Mouse (Mus musculus) megakaryocyte, embryonic 14.5 days (primary cell): ENCODE data around the gene Zim1. TPM values are rescaled to one million over a fixed set of nuclear protein-coding genes. Genes with fewer than 3 reads are reported as not detected.

Experiments used
- H3K27me3 ChIP-seq: replicated peaks from 2 replicates; pipeline ENCODE3; 2012; ENCODE audit warnings: inconsistent platforms
- H3K36me3 ChIP-seq: replicated peaks from 2 replicates; pipeline ENCODE3; 2012; ENCODE audit warnings: low read length, inconsistent platforms, mixed read lengths
- H3K4me1 ChIP-seq: 2 replicates; pipeline ENCODE4 v1.6.1; 2012; ENCODE audit warnings: inconsistent platforms
- H3K4me3 ChIP-seq: replicated peaks from 2 replicates; pipeline ENCODE3; 2012; ENCODE audit warnings: moderate library complexity, mild to moderate bottlenecking, inconsistent platforms
- H3K9me3 ChIP-seq: 2 replicates; pipeline ENCODE4 v1.6.1; 2012; ENCODE audit warnings: inconsistent platforms
- FLI1 ChIP-seq: IDR thresholded peaks from 2 replicates; pipeline ENCODE4 v1.6.1; 2012; ENCODE audit warnings: low read length, inconsistent platforms, mixed read lengths
- GATA1 ChIP-seq: IDR thresholded peaks from 3 replicates; pipeline ENCODE4 v1.6.1; 2012; ENCODE audit warnings: mixed read lengths, low read length, inconsistent platforms, borderline replicate concordance
- polyA plus RNA-seq: library from polyadenylated mRNA; stranded (reverse); fragments of >175 nt; gene quantifications from 2 replicates; pipeline ENCODE4 v1.2.3, GENCODE M21; 2012; ENCODE audit warnings: low replicate concordance; ENCODE audit not compliant: insufficient read depth

The Zim1 gene
- polyA plus RNA-seq, 1 experiment, result not detected

DNA sequence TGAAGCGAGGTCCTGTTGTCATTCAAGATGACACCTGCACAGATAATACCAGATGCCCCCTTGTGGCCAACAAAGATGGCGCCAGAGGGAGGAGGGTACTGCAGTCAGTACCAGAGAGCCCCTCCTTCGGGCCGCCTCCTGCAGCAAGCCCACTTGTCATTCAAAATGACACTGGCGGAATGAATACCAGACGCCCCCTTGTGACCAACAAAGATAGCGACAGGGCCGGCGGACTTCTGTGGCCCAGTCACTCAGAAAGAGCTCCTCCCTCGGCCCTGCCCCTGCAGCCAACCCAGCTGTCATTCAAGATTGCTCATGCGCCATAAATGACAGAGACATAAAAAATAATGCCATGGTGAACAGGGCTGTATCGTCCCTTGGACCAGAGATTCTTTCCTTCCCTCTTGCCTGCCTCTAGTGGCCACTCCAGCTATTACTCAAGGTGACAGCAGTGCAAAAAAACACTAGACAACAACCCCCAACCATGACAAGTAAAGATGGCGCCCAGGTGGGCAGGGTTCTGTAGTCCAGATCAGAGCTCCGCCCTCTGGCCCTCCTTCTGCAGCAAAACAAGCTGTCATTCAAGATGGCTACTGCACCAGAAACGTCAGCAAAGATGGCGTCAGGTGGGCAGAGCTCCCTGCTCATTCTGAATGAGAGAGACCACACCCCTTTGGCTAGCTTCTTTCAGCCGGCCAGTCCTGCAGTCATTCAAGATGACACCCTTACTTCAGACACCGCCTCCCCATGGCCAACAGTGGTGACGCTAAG lies 31.3 kb upstream of the Zim1 start:
- Histone ChIP-seq H3K36me3 (no peaks in the 10 kb centered on the region), H3K4me3 (peak overlapping the region; percentile 57), H3K4me1 (peaks cover 15% of the 10 kb centered on the region), H3K27me3 (peaks cover 19% of the 10 kb centered on the region), H3K9me3 (peaks cover 55% of the 10 kb centered on the region)
- TF ChIP-seq FLI1 (no peak), GATA1 (no peak)

DNA sequence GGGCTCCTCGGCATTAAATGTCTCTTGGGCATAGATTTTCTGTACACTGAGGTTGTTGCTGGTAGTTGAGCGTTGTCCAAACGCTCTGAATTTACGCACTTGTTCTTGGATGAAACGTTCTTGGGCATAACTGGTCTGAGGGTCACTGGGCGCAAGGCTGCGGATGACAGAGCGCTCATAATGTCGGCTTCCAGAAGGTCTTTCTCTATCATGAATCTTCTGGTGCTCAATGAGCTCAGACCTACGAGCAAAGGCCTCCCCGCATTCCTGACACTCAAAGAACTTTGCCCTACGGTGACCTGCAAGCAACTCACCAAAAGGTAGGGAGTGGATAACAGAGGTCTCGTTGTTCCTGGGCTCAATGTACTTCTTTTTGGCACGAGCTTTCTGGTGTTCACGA lies 13.1 kb upstream of the Zim1 start:
- peaks cover 53% of the 10 kb centered on the region for H3K9me3 ChIP-seq
- no peaks in the 10 kb centered on the region for H3K4me1 ChIP-seq
- no peak for TF ChIP-seq GATA1
- TF ChIP-seq FLI1, result no peak
- no peaks in the 10 kb centered on the region for H3K27me3 ChIP-seq
- no peaks in the 10 kb centered on the region for H3K36me3 ChIP-seq
- no peak overlapping the region for H3K4me3 ChIP-seq

DNA sequence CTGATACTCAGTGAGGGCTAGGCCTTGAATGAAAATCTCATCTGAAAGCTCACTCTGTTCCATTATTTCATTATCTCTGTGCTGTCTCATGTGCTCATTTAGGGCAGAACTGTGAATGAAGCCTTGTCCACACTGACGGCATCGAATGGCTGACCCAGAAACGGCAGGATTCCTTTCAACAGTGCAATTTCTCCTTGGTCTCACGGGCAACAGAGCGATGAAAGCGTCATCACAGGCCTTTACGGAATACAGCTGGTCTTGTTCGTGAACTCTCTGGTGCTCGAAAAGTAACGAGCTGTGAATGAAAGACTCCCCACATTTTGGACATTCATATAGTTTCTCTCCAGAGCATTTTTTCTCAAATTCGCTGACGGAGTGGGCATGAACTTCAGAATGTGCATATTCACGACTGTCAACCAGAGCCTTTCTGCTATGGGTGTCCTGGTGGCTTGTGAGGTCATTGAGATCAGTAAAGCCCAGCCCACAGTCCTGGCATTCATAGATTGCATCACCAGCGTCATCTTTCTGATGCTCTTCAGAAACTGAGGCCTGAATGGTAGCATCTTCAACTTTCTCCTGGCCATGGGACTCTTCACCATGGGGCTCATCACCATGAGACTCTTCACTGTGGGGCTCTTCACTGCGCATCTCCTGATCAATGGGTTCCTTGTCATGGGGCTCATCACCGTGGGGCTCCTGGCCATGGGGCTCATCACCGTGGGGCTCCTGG lies 12.4 kb upstream of the Zim1 start:
- no peaks in the 10 kb centered on the region for H3K27me3 ChIP-seq
- no peak for TF ChIP-seq GATA1
- TF ChIP-seq FLI1, result no peak
- H3K4me1 ChIP-seq, result no peaks in the 10 kb centered on the region
- no peaks in the 10 kb centered on the region for H3K36me3 ChIP-seq
- H3K4me3 ChIP-seq, result no peak overlapping the region
- peaks cover 53% of the 10 kb centered on the region for H3K9me3 ChIP-seq

DNA sequence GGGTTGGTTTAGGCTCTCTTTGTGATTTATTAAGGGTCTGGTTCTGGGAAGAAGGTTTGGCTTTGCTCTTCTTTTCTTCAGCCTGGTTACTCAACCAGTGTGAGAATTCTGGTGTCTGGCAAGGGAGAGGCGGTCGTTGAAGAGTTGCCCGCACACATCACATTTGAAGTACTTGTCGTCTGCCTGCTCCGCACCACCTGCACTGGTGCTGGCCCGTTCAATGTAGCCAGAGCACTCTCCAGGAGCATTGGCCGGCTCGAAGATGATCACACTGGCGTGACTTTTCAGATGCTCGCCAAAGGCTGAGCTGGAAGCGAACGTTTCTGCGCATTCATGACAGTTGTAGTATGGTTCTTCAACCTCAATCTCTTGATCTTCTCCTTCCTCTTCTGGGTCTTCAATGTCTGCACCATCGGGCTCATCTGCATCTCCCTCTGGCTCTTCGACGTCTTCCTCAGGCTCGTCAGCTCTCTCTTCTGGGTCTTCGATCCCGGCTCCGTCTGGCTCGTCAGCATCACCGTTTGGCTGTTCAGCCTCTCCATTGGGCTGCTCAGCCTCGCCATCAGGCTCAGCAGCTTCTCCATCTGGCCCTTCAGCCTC lies 11.3 kb upstream of the Zim1 start:
- Histone ChIP-seq H3K27me3 (no peaks in the 10 kb centered on the region), H3K9me3 (peaks cover 49% of the 10 kb centered on the region)
- TF ChIP-seq FLI1 (no peak), GATA1 (no peak)

DNA sequence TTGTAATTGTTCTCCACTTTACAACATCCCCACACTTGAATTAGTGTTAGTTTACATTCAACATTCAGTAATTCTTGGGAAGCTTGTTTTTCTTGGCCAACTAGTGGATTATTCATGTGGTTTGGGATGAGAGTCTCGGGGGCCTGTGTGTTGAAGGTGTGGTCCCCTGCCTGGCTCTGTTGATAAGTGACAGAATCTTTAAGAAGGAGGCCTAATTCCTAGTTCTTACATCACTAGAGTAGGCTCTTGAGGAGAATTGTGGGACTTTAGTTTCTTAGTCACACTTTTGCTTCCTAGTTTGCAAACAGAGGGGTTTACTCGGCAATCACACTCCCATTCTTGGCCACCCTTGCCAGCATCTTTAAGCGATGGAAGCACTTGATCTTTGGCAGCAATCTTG lies 3.0 kb upstream of the Zim1 start:
- peaks cover 28% of the 10 kb centered on the region for H3K9me3 ChIP-seq
- H3K36me3 ChIP-seq, result no peaks in the 10 kb centered on the region
- H3K4me1 ChIP-seq, result no peaks in the 10 kb centered on the region
- TF ChIP-seq GATA1 (no peak), FLI1 (no peak)
- no peaks in the 10 kb centered on the region for H3K27me3 ChIP-seq
- no peak overlapping the region for H3K4me3 ChIP-seq

More for the DNA sequence above, 11.3 kb upstream of the Zim1 start:
- Histone ChIP-seq H3K4me1 (no peaks in the 10 kb centered on the region), H3K36me3 (no peaks in the 10 kb centered on the region), H3K4me3 (no peak overlapping the region)

DNA sequence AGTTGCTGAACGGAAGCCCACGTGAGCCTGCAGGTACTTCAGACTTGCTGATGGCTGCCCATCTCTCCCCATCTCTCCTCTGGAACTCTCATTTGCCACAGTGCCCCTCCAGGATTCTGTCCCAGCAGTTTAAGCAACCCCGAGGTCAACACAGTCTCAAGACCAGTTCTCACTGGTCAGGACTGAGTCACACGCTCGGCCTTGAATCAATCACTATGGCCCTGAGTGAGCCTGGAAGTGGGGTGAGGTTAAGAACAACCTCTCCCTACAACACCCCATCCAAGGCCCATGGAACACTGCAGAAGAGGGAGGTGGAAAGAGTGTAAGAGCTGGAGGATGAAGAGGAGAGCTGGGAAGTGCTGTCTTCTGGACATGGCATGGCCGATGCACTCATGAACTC lies 10.7 kb downstream of the Zim1 start:
- H3K9me3 ChIP-seq, result peaks cover 30% of the 10 kb centered on the region
- H3K4me3 ChIP-seq, result no peak overlapping the region
- no peaks in the 10 kb centered on the region for H3K27me3 ChIP-seq
- H3K36me3 ChIP-seq, result no peaks in the 10 kb centered on the region
- H3K4me1 ChIP-seq, result no peaks in the 10 kb centered on the region
- no peak for TF ChIP-seq FLI1
- no peak for TF ChIP-seq GATA1

DNA sequence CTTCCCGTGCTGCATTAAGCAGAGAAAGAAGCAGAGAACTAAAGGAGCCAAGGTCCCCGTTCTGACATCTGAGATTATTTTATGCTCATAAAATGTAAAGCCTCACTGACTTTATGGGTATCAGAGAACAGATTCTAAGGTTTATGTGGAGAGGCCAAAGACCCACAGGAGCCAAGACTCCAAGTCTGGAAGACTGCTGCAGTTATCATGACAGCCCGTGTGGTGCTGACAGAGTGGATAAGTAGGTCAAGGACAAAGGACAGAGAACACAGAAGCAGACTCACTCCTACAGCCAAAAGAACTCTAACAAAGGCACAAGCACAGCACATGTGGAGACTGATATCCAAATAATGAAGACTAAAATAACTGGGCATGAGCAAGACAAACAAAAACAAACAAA lies 29.5 kb downstream of the Zim1 start:
- Histone ChIP-seq H3K4me3 (no peak overlapping the region), H3K36me3 (no peaks in the 10 kb centered on the region), H3K9me3 (peaks cover 35% of the 10 kb centered on the region), H3K27me3 (no peaks in the 10 kb centered on the region), H3K4me1 (no peaks in the 10 kb centered on the region)
- TF ChIP-seq GATA1 (no peak), FLI1 (no peak)

DNA sequence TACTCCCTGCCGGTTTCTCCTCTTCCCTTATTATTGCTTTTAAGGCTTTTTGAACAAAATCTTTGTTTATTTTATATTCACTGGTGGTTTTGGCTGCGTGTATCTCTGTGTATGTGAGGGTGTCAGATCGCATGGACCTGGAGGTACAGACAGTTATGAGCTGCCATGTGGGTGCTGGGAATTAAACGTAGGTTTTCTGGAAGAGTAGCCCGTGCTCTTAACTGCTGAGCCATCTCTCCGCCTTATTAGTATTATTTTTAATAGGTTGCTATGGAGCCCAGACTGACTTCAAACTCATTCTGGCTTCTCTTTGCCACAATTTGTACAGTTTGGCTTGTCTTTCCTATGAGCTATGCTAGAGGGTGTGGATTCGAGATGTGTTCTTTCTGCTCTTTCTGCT lies 32.8 kb downstream of the Zim1 start:
- TF ChIP-seq FLI1 (no peak), GATA1 (no peak)
- H3K27me3 ChIP-seq, result no peaks in the 10 kb centered on the region
- H3K4me3 ChIP-seq, result no peak overlapping the region
- peaks cover 21% of the 10 kb centered on the region; the same call in 1 of the 2 replicates for H3K9me3 ChIP-seq
- H3K36me3 ChIP-seq, result no peaks in the 10 kb centered on the region
- H3K4me1 ChIP-seq, result no peaks in the 10 kb centered on the region

DNA sequence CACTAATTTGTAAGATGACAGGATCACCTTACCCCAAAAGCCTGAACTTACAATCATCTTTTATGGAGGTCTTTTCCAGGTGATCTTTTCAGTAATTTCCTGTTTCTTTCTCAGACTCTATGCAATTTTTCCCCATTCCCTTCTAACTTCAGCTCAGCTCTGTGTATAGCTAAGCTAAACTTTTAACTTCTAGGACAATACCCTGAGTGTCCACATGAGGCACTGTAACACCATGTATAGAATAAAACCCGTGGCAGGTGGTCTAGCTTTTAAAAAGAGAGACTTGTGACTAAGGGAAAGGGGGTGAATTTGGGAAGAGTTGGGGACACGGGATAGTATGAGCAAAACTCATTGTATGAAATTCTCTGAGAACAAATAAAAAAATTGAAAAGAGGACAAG lies 36.6 kb downstream of the Zim1 start:
- no peaks in the 10 kb centered on the region for H3K4me1 ChIP-seq
- no peaks in the 10 kb centered on the region for H3K36me3 ChIP-seq
- H3K27me3 ChIP-seq, result no peaks in the 10 kb centered on the region
- no peak overlapping the region for H3K4me3 ChIP-seq
- peaks cover 12% of the 10 kb centered on the region; the same call in 1 of the 2 replicates for H3K9me3 ChIP-seq
- TF ChIP-seq GATA1 (no peak), FLI1 (no peak)

DNA sequence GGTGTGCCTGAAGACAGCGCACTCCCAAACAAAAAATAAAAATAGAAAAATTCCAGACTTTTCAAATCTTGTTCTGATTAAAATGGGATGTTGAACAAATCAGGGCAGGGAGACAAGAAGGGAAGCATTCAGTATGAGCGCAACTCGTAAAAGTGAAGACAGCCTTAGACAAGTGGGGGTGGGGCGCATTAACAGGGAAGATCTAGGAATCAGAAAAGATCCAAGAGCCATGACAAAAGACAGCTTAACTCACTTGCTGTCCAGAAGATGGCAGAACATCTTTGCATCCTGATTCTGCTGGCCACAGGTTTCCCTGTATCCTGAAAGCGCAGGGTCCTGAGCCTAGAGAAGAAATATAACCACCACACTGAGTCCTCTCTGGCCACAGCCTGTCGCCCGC lies 37.6 kb downstream of the Zim1 start:
- Histone ChIP-seq H3K4me1 (no peaks in the 10 kb centered on the region), H3K27me3 (no peaks in the 10 kb centered on the region), H3K9me3 (peaks cover 11% of the 10 kb centered on the region; the same call in 1 of the 2 replicates), H3K4me3 (no peak overlapping the region), H3K36me3 (no peaks in the 10 kb centered on the region)
- TF ChIP-seq FLI1 (no peak), GATA1 (no peak)
